Mouse (Mus musculus) lung, postnatal 36 days (tissue): ENCODE results near the gene Wnt10b.

Source experiments
- DNase-seq: peaks from one replicate; pipeline ENCODE4 v3.0.0; 2022; ENCODE audit warnings: mixed read lengths

Wnt10b gene

GRCm38 (mm10) chr15:98796803-98797595, 19.0 kb upstream of the Wnt10b start:
- DNase-seq: no peak

GRCm38 (mm10) chr15:98793141-98793698, 15.3 kb upstream of the Wnt10b start:
- DNase-seq: no peak

- no peak for DNase-seq
Measured at GRCm38 (mm10) chr15:98792233-98793020, 14.5 kb upstream of the Wnt10b start.

- no peak for DNase-seq
Measured at GRCm38 (mm10) chr15:98791771-98792170, 13.8 kb upstream of the Wnt10b start.

DNA sequence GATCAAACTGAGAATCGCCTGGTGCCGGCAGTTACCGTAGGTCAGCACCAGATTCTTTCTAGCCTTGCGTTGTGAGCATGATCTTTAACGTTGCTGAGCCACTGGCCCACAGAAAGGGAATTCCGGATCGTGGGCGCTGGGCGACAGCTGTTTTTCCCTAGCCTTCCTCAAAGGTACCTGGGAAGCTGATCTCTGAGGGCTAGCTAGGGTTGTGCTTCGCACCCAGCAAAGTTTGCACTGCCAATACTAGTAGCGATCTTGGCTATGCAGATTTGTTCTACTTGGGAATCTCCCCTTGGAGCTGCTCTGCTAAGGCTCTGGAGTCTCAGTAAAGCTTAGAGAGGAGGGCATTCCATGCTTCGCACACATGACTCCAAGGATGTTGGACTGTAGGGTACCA, 13.3 kb upstream of the Wnt10b start:
- DNase-seq: no peak

- no peak for DNase-seq
Measured at GRCm38 (mm10) chr15:98790761-98791160, 12.8 kb upstream of the Wnt10b start.

DNA sequence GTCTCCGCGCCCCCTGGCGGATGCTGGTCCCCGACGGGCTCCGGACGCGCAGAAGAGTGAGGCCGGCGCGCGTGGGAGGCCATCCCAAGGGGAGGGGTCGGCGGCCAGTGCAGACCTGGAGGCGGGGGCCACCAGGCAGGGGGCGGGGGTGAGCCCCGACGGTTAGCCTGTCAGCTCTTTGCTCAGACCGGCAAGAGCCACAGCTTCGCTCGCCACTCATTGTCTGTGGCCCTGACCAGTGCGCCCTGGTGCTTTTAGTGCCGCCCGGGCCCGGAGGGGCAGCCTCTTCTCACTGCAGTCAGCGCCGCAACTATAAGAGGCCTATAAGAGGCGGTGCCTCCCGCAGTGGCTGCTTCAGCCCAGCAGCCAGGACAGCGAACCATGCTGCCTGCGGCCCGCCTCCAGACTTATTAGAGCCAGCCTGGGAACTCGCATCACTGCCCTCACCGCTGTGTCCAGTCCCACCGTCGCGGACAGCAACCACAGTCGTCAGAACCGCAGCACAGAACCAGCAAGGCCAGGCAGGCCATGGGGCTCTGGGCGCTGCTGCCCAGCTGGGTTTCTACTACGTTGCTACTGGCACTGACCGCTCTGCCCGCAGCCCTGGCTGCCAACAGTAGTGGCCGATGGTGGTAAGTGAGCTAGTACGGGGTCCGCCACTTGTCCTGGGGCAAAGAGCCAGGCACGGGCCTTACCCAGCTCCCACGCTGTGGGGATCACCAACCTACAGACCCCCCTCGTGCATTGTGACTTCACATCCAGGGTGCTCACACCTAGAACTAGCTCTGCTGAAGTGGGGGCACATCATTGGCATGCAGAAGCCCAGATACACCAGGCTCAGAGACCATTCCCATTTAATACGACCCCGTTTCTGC, 11.9 kb upstream of the Wnt10b start, which contains the start of gene Wnt1:
Gene Wnt1 (plus strand): TSS at position 197 of the 875 bp plus-strand sequence.
- DNase-seq: peak; percentile 70

- DNase-seq: peak; percentile 39
Measured at GRCm38 (mm10) chr15:98788972-98789660, 11.2 kb upstream of the Wnt10b start.

GRCm38 (mm10) chr15:98787930-98788329, 10.0 kb upstream of the Wnt10b start:
- no peak for DNase-seq

DNA sequence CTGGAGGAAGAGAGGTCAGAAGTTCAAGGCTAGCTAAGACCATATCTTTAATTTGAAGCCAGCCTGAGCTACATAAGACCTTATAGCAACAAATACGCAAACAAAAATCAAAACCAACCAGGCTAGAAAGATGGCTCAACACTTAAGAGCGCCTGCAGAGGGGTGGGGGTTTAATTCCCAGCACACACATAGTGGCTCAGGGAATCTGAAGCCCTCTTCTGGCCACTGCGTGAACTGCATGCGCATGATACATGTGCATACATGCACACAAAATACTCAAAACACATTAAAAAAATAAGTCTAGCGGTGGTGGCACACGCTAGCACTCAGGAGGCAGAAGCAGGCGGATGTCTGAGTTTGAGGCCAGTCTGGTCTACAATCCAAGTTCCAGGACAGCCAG, 7.8 kb upstream of the Wnt10b start:
- DNase-seq: peak; percentile 34

DNA sequence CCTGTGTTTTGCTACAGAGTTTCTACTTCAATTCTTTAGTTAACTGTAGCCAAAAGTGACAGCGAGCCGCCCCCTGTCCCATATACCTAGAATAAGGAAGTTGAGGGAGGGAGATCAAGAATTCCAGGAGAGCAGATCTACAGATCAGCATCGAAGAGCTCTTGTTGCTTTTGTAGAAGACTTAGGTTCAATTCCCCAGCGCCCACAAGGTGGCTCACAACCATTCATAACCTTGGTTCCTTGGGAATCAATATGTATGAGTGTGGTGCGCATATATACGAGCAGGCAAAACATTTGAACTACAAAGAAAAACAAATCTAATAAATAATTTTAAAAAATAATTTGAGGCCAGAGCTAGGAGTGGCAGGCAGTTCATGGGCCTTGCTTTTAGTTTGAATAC, 3.2 kb upstream of the Wnt10b start:
- DNase-seq: no peak

DNA sequence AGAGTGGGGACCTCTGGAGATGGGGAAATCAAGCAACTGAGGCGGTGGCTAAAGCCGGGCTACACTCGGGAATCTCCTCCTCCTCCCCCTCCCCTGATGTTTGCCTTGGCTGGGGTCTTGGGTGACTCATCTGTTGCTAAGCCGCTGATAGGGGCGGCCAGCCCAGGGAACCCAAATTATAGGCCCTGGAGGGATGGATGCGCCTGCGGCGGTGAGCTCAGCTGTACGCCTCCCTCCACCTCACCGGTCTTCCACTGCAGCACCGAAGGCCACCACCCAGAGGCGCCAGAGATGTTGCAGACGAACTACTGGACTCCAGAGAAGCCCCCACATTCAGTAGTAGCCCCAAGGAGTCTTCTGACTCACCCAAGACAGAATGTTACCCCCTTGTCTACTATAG, 2.6 kb upstream of the Wnt10b start:
- DNase-seq: peak; percentile 23

- peak; percentile 30 for DNase-seq
Measured at GRCm38 (mm10) chr15:98780075-98780474, 2.1 kb upstream of the Wnt10b start.

DNA sequence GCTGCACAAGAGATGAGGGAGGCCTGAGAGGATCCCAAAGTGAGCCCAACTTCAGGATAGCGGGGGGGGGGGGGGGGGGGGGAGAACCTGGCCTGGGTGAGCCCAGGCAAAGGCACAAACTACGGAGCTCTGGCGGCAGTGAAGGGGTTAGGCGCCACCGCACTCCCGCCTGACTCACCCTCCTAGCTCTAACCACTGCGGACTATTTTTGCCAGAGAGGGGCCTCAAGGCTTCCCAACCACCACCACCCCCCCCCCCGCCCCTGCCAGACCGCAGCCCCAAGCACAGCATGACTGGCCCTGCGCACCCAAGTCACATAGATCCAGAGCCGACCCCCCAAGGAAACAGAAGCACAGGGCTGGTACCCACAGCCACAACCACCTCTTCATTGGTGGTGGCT, 856 bp upstream of the Wnt10b start:
- DNase-seq: no peak

GRCm38 (mm10) chr15:98778191-98778770, 331 bp upstream of the Wnt10b start:
- no peak for DNase-seq

DNA sequence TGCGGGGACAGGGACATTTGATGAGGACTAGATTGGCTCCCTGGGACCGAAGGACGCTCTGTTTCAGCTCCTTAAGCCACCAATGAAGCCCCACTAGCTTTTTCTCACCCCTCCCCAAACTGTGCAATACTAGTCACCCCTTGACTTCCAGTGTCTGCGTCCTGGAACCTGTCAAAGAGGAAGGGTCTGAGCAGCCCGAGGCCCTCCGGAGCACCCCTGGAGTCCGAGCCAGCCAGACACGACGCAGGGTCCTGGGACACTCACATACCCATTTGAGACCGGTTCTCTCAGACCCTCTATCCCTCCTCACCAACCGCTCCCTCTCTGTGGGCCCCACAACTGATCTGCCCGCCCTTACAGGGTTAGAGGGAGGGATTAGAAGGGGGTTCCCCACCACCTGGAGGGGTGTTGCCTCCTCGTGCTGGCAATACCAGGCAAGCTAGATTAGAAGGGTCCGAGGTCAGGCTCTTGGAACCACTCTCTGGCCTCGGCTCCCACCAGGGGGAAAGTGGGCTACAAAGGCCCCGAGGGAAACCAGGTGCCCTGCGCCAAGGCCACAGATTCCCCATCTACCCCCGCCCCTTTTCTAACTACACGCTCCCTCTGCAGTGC, 839 bp downstream of the Wnt10b start:
- no peak for DNase-seq

DNA sequence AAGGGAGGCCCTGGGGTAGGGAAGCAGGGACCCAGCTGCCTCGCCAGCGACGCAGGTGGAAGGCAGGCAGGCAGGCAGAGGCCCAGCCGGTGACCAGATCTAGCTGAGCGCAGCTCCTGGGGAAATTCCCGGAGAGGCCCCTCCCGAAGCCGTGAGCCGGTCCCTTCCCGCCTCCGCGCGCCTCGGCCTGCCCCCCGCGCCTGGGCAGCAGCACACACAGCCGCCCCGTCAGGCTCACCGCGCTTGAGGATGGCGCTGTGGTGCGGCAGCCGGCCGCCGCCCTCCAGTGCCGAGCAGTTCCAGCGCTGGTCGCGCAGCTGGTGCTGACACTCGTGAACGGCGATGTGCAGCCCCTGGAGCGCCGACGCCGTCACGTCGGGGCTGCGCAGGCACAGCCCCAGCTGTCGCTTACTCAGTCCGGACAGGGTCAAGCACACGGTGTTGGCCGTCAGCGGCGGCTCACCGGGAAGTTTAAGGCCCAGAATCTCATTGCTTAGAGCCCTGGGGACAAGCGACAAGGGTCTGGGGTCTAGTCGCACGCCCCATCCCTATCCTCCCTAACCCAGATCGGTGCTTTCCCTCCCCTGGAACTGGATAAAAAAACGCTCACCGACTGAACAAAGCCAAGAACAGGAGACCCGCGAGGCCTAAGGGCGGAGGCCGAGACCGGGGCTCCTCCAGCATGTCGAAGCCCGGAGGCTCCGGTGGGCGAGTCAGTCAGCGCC, 1.5 kb downstream of the Wnt10b start:
- DNase-seq: no peak

DNA sequence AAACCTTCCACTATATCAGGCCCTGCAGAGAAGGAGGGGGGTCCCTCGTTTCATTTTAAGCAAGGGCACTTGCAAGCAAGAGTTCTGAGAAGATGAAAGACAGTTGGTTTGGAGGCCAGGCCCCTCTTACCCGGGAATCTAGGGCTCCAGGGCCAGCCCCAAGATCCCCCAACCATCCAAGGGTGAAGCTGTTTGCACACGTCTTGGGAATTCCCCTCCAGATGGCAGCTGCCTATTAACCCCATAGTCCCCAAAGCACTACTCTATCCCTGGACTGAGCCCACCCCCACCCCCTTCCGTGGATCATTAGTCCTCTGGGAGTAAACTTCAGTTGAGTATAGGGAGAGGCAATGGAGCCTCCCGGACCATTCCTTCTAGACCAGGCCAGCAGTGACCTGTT, 2.4 kb downstream of the Wnt10b start:
- DNase-seq: no peak

DNA sequence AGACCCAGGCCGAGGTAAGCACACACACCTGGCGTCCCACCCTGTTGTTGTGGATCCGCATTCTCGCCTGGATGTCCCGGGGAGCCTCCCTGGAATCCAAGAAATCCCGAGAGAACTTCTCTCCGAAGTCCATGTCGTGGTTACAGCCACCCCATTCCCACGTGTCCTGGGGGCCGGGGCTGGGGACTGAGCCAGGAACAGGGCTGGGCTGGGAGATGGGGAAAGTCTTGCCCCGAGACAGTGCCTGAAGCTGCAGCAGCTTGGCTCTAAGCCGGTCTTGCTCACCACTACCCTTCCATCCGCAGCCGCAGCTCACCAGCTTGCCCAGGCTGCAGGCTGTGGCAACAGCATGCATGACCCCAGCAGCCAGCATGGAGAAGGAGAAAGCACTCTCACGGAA, 3.9 kb downstream of the Wnt10b start:
- DNase-seq: no peak

- peak; percentile 44 for DNase-seq
Measured at GRCm38 (mm10) chr15:98772511-98773211, 5.3 kb downstream of the Wnt10b start.
